Mouse (Mus musculus) MEL (cell line): ENCODE data around the gene Pde1c.

Experiments used
- CTCF ChIP-seq, 3 experiments: IDR thresholded peaks in 2 of 3; conservative IDR thresholded peaks in 1 of 3; 2 replicates each; pipeline ENCODE4 v1.5.1; 2011 to 2012; ENCODE audit warnings: low read length in 3 of 3, low read depth in 2 of 3, mild to moderate bottlenecking in 2 of 3, improper control_type of control experiment in 1 of 3, inconsistent platforms in 1 of 3, mixed read lengths in 1 of 3, moderate library complexity in 1 of 3; ENCODE audit not compliant: control insufficient read depth in 1 of 3, insufficient read depth in 1 of 3, poor library complexity in 1 of 3, severe bottlenecking in 1 of 3
- ELF1 ChIP-seq: IDR thresholded peaks from 2 replicates; pipeline ENCODE4 v1.6.1; 2014; ENCODE audit warnings: low read depth, mild to moderate bottlenecking, inconsistent platforms, low read length, improper control_type of control experiment, moderate library complexity
- EP300 ChIP-seq, 2 experiments: IDR thresholded peaks; 2 replicates each; pipeline ENCODE4 v1.6.1; 2011; ENCODE audit warnings: improper control_type of control experiment in 2 of 2, low read length in 2 of 2, low read depth in 1 of 2, mild to moderate bottlenecking in 1 of 2
- GABPA ChIP-seq: IDR thresholded peaks from 2 replicates; pipeline ENCODE4 v1.6.1; 2012; ENCODE audit warnings: low read depth, mild to moderate bottlenecking, inconsistent platforms, low read length, improper control_type of control experiment, moderate library complexity
- MAZ ChIP-seq: IDR thresholded peaks from 2 replicates; pipeline ENCODE4 v1.6.1; 2012; ENCODE audit warnings: low read depth, mild to moderate bottlenecking, inconsistent platforms, low read length, improper control_type of control experiment
- POLR2A ChIP-seq, 2 experiments: IDR thresholded peaks; 2 replicates each; pipeline ENCODE4 v1.6.1; 2011 to 2012; ENCODE audit warnings: low read length in 2 of 2, mild to moderate bottlenecking in 2 of 2, control low read depth in 1 of 2, improper control_type of control experiment in 1 of 2, low read depth in 1 of 2, moderate library complexity in 1 of 2; ENCODE audit not compliant: control insufficient read depth in 1 of 2, insufficient read depth in 1 of 2, poor library complexity in 1 of 2
- SIN3A ChIP-seq: IDR thresholded peaks from 2 replicates; pipeline ENCODE4 v1.6.1; 2012; ENCODE audit warnings: low read length, improper control_type of control experiment, inconsistent platforms
- SMC3 ChIP-seq: IDR thresholded peaks from 2 replicates; pipeline ENCODE4 v1.6.1; 2011; ENCODE audit warnings: low read depth, low read length, improper control_type of control experiment
- TAL1 ChIP-seq: IDR thresholded peaks from 2 replicates; pipeline ENCODE4 v1.6.1; 2012; ENCODE audit warnings: mild to moderate bottlenecking, inconsistent platforms, low read length, moderate library complexity, mixed read lengths
- ZC3H11A ChIP-seq: IDR thresholded peaks from 2 replicates; pipeline ENCODE4 v1.6.1; 2012; ENCODE audit warnings: low read depth, mild to moderate bottlenecking, inconsistent platforms, low read length, improper control_type of control experiment
- ZMIZ1 ChIP-seq: IDR thresholded peaks from 2 replicates; pipeline ENCODE4 v1.6.1; 2012; ENCODE audit warnings: low read depth, mild to moderate bottlenecking, inconsistent platforms, low read length, improper control_type of control experiment, moderate library complexity

DNA sequence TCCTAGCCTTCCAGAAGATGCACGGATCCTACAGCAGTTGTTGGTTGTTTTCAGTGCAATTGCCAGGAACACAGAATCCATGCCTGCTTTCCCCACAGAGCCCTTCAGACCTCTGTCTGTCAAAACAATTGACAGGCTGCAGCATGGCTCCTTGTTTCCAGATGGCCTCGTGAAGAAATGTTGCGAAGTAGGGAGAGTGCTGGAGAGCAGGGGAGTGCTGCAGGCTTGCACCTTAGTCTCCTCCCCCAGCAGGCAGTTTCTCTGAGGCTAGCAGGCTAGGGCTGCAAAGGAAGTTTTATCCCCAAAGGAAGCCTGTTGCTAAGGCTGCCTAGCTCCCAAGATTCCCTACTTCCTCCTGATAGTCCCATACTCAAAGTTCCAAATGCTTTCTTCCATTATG is 246.1 kb downstream of the Pde1c start:
- TF ChIP-seq MAZ (no peak), CTCF (IDR thresholded peaks at IDR 0.05 in 2 of 3, conservative IDR thresholded peaks at IDR 0.05 in 1 of 3; ENCODE audit: control insufficient read depth in 1 of 3, insufficient read depth in 1 of 3, low read depth in 2 of 3, low read length in 3 of 3, poor library complexity in 1 of 3, severe bottlenecking in 1 of 3) (no peak), SIN3A (no peak), ZC3H11A (no peak), SMC3 (no peak), ZMIZ1 (no peak), POLR2A (IDR thresholded peaks at IDR 0.05; ENCODE audit: control insufficient read depth in 1 of 2, insufficient read depth in 1 of 2, low read depth in 1 of 2, low read length in 2 of 2, poor library complexity in 1 of 2) (no peak), GABPA (no peak), ELF1 (no peak), TAL1 (no peak), EP300 (IDR thresholded peaks at IDR 0.05; ENCODE audit: low read depth in 1 of 2, low read length in 2 of 2) (no peak)
